Mouse (Mus musculus): ENCODE results near the gene Upk1b. TPM values are rescaled to one million over a fixed set of nuclear protein-coding genes. Genes with fewer than 3 reads are reported as not detected.
"Not testable (repeated sequence)": the region's sequence is repeated elsewhere in the genome, so short reads cannot be mapped to it uniquely, and the experiment has no call there.

Upk1b gene
- 1.6 and 2.3 TPM in 2 replicates for polyA plus RNA-seq (2014; fragmentation: Nextera tagmentation; extraction: Ambion mirVana)

- H3K27ac ChIP-seq (ENCODE audit: low read depth, low read length): no peak within 1 kb of the TSS
- no peak within 1 kb of the TSS for H3K4me3 ChIP-seq (ENCODE audit: low read depth, low read length)
- no peak within 1 kb of the TSS for H3K9ac ChIP-seq (ENCODE audit: low read length)
- no peak within 1 kb of the TSS for H3K4me2 ChIP-seq (ENCODE audit: low read depth, low read length, severe bottlenecking)
- WGBS: 52% methylated on average over 10 of the region's 10 CpGs
- no peaks in the 10 kb centered on the region for H3K27me3 ChIP-seq (ENCODE audit: control insufficient read depth, insufficient read depth, low read length)
- no peaks in the 10 kb centered on the region for H3K4me1 ChIP-seq (replicated peaks; ENCODE audit: control insufficient read depth, insufficient read depth, low read length)
- H3K9me3 ChIP-seq (ENCODE audit: control insufficient read depth, low read length): no peaks in the 10 kb centered on the region
- ATAC-seq (replicated peaks; ENCODE audit: low FRiP score) (no peak), DNase-seq (ENCODE audit: low spot score) (peak; percentile 56)
- no peaks in the 10 kb centered on the region for H3K36me3 ChIP-seq (ENCODE audit: control insufficient read depth, insufficient read depth, low read length)
These were observed at the start of gene Upk1b for GRCm38 (mm10) chr16:38800091-38800490. Gene Upk1b, minus strand, starts transcription at chr16:38800328.

- H3K36me3 ChIP-seq (ENCODE audit: control insufficient read depth, insufficient read depth, low read length): no peaks in the 10 kb centered on the region
- no peak within 1 kb of the TSS for H3K27ac ChIP-seq (ENCODE audit: low read depth, low read length)
- DNase-seq (ENCODE audit: low spot score) (no peak), ATAC-seq (replicated peaks; ENCODE audit: low FRiP score) (no peak)
- H3K27me3 ChIP-seq (ENCODE audit: control insufficient read depth, insufficient read depth, low read length): no peaks in the 10 kb centered on the region
- no peak within 1 kb of the TSS for H3K4me2 ChIP-seq (ENCODE audit: low read depth, low read length, severe bottlenecking)
- no peak within 1 kb of the TSS for H3K9ac ChIP-seq (ENCODE audit: low read length)
- H3K9me3 ChIP-seq (ENCODE audit: control insufficient read depth, low read length): no peaks in the 10 kb centered on the region
- no peak within 1 kb of the TSS for H3K4me3 ChIP-seq (ENCODE audit: low read depth, low read length)
- no peaks in the 10 kb centered on the region for H3K4me1 ChIP-seq (replicated peaks; ENCODE audit: control insufficient read depth, insufficient read depth, low read length)
- 87% methylated on average over 3 of the region's 3 CpGs for WGBS
These were observed 28.5 kb upstream of the Upk1b start, which contains the start of gene 4930435E12Rik for GRCm38 (mm10) chr16:38828649-38829048. Gene 4930435E12Rik, minus strand, starts transcription at chr16:38828749.

GRCm38 (mm10) chr16:38812521-38812920 lies 12.4 kb upstream of the Upk1b start:
- H3K9me3 ChIP-seq (ENCODE audit: control insufficient read depth, low read length): no peaks in the 10 kb centered on the region
- no peaks in the 10 kb centered on the region for H3K36me3 ChIP-seq (ENCODE audit: control insufficient read depth, insufficient read depth, low read length)
- DNase-seq (ENCODE audit: low spot score) (peak; percentile 79), ATAC-seq (replicated peaks; ENCODE audit: low FRiP score) (0 out of 2 replicates have a peak, but pooled peaks have one; percentile 39)
- no peak overlapping the region for H3K4me3 ChIP-seq (ENCODE audit: low read depth, low read length)
- 34% methylated on average over 8 of the region's 8 CpGs for WGBS
- no peak overlapping the region for H3K9ac ChIP-seq (ENCODE audit: low read length)
- no peak overlapping the region for H3K4me2 ChIP-seq (ENCODE audit: low read depth, low read length, severe bottlenecking)
- H3K27me3 ChIP-seq (ENCODE audit: control insufficient read depth, insufficient read depth, low read length): no peaks in the 10 kb centered on the region
- H3K27ac ChIP-seq (ENCODE audit: low read depth, low read length): no peak overlapping the region
- H3K4me1 ChIP-seq (replicated peaks; ENCODE audit: control insufficient read depth, insufficient read depth, low read length): peaks cover 2% of the 10 kb centered on the region; the same call in 1 of the 2 replicates

- Histone ChIP-seq H3K9ac (ENCODE audit: low read length) (no peak overlapping the region), H3K36me3 (ENCODE audit: control insufficient read depth, insufficient read depth, low read length) (no peaks in the 10 kb centered on the region), H3K4me3 (ENCODE audit: low read depth, low read length) (no peak overlapping the region), H3K27me3 (ENCODE audit: control insufficient read depth, insufficient read depth, low read length) (no peaks in the 10 kb centered on the region), H3K4me1 (replicated peaks; ENCODE audit: control insufficient read depth, insufficient read depth, low read length) (no peaks in the 10 kb centered on the region), H3K4me2 (ENCODE audit: low read depth, low read length, severe bottlenecking) (no peak overlapping the region), H3K27ac (ENCODE audit: low read depth, low read length) (no peak overlapping the region), H3K9me3 (ENCODE audit: control insufficient read depth, low read length) (no peaks in the 10 kb centered on the region)
- no peak for DNase-seq (ENCODE audit: low spot score)
- WGBS: 92% methylated on average over 5 of the region's 5 CpGs
- ATAC-seq (replicated peaks; ENCODE audit: low FRiP score): no peak
These were observed 10.1 kb upstream of the Upk1b start for GRCm38 (mm10) chr16:38810196-38810595.

- H3K27ac ChIP-seq (ENCODE audit: low read depth, low read length); H3K9ac ChIP-seq (ENCODE audit: low read length); H3K36me3 ChIP-seq (ENCODE audit: control insufficient read depth, insufficient read depth, low read length); H3K9me3 ChIP-seq (ENCODE audit: control insufficient read depth, low read length); H3K27me3 ChIP-seq (ENCODE audit: control insufficient read depth, insufficient read depth, low read length); DNase-seq (ENCODE audit: low spot score); ATAC-seq (replicated peaks; ENCODE audit: low FRiP score); H3K4me2 ChIP-seq (ENCODE audit: low read depth, low read length, severe bottlenecking); H3K4me3 ChIP-seq (ENCODE audit: low read depth, low read length); H3K4me1 ChIP-seq (replicated peaks; ENCODE audit: control insufficient read depth, insufficient read depth, low read length): not testable (repeated sequence)
- WGBS: 88% methylated on average over 5 of the region's 5 CpGs
These were observed 7.7 kb upstream of the Upk1b start for GRCm38 (mm10) chr16:38807796-38808195.

- WGBS: 90% methylated on average over 3 of the region's 3 CpGs
These were observed 1.1 kb downstream of the Upk1b start for GRCm38 (mm10) chr16:38798957-38799450.

GRCm38 (mm10) chr16:38793120-38793519 lies 7.0 kb downstream of the Upk1b start:
- DNase-seq (ENCODE audit: low spot score) (no peak), ATAC-seq (replicated peaks; ENCODE audit: low FRiP score) (no peak)
- H3K4me1 ChIP-seq (replicated peaks; ENCODE audit: control insufficient read depth, insufficient read depth, low read length): no peaks in the 10 kb centered on the region
- 76% methylated on average over 6 of the region's 6 CpGs for WGBS
- H3K9me3 ChIP-seq (ENCODE audit: control insufficient read depth, low read length): no peaks in the 10 kb centered on the region
- no peak overlapping the region for H3K4me3 ChIP-seq (ENCODE audit: low read depth, low read length)
- no peak overlapping the region for H3K27ac ChIP-seq (ENCODE audit: low read depth, low read length)
- H3K4me2 ChIP-seq (ENCODE audit: low read depth, low read length, severe bottlenecking): no peak overlapping the region
- no peaks in the 10 kb centered on the region for H3K36me3 ChIP-seq (ENCODE audit: control insufficient read depth, insufficient read depth, low read length)
- H3K9ac ChIP-seq (ENCODE audit: low read length): no peak overlapping the region
- H3K27me3 ChIP-seq (ENCODE audit: control insufficient read depth, insufficient read depth, low read length): no peaks in the 10 kb centered on the region

More at GRCm38 (mm10) chr16:38798957-38799450, 1.1 kb downstream of the Upk1b start:
- Histone ChIP-seq H3K27me3 (ENCODE audit: control insufficient read depth, insufficient read depth, low read length) (no peaks in the 10 kb centered on the region), H3K4me2 (ENCODE audit: low read depth, low read length, severe bottlenecking) (no peak overlapping the region), H3K36me3 (ENCODE audit: control insufficient read depth, insufficient read depth, low read length) (no peaks in the 10 kb centered on the region), H3K4me1 (replicated peaks; ENCODE audit: control insufficient read depth, insufficient read depth, low read length) (no peaks in the 10 kb centered on the region), H3K4me3 (ENCODE audit: low read depth, low read length) (no peak overlapping the region), H3K9me3 (ENCODE audit: control insufficient read depth, low read length) (no peaks in the 10 kb centered on the region), H3K9ac (ENCODE audit: low read length) (no peak overlapping the region), H3K27ac (ENCODE audit: low read depth, low read length) (no peak overlapping the region)
- ATAC-seq (replicated peaks; ENCODE audit: low FRiP score): no peak
- DNase-seq (ENCODE audit: low spot score): no peak

GRCm38 (mm10) chr16:38789966-38790365 lies 10.2 kb downstream of the Upk1b start:
- WGBS: 88% methylated on average over 3 of the region's 3 CpGs
- Histone ChIP-seq H3K4me1 (replicated peaks; ENCODE audit: control insufficient read depth, insufficient read depth, low read length) (no peaks in the 10 kb centered on the region), H3K4me3 (ENCODE audit: low read depth, low read length) (no peak overlapping the region), H3K36me3 (ENCODE audit: control insufficient read depth, insufficient read depth, low read length) (no peaks in the 10 kb centered on the region), H3K4me2 (ENCODE audit: low read depth, low read length, severe bottlenecking) (no peak overlapping the region), H3K9ac (ENCODE audit: low read length) (no peak overlapping the region), H3K9me3 (ENCODE audit: control insufficient read depth, low read length) (no peaks in the 10 kb centered on the region), H3K27ac (ENCODE audit: low read depth, low read length) (no peak overlapping the region), H3K27me3 (ENCODE audit: control insufficient read depth, insufficient read depth, low read length) (no peaks in the 10 kb centered on the region)
- no peak for DNase-seq (ENCODE audit: low spot score)
- no peak for ATAC-seq (replicated peaks; ENCODE audit: low FRiP score)

GRCm38 (mm10) chr16:38789016-38789415 lies 11.1 kb downstream of the Upk1b start:
- 90% methylated on average over 2 of the region's 2 CpGs for WGBS
- H3K9me3 ChIP-seq (ENCODE audit: control insufficient read depth, low read length): no peaks in the 10 kb centered on the region
- no peak overlapping the region for H3K4me2 ChIP-seq (ENCODE audit: low read depth, low read length, severe bottlenecking)
- no peak overlapping the region for H3K27ac ChIP-seq (ENCODE audit: low read depth, low read length)
- ATAC-seq (replicated peaks; ENCODE audit: low FRiP score) (no peak), DNase-seq (ENCODE audit: low spot score) (no peak)
- H3K4me1 ChIP-seq (replicated peaks; ENCODE audit: control insufficient read depth, insufficient read depth, low read length): no peaks in the 10 kb centered on the region
- no peak overlapping the region for H3K9ac ChIP-seq (ENCODE audit: low read length)
- no peaks in the 10 kb centered on the region for H3K36me3 ChIP-seq (ENCODE audit: control insufficient read depth, insufficient read depth, low read length)
- H3K4me3 ChIP-seq (ENCODE audit: low read depth, low read length): no peak overlapping the region
- no peaks in the 10 kb centered on the region for H3K27me3 ChIP-seq (ENCODE audit: control insufficient read depth, insufficient read depth, low read length)

Data from forebrain, embryonic 11.5 days (tissue).